Mouse (Mus musculus) stomach, embryonic 14.5 days (tissue): ENCODE data around the gene Pou2f3. TPM values are rescaled to one million over a fixed set of nuclear protein-coding genes. Genes with fewer than 3 reads are reported as not detected.

ENCODE experiments used
- ATAC-seq: fragments of 200-750 bp; cut with Nextera tagmentation; 2 replicates; pipeline ENCODE4 v1.8.0; 2017; ENCODE audit warnings: low read depth, moderate TSS enrichment; ENCODE audit not compliant: insufficient number of reproducible peaks, insufficient read depth, low FRiP score
- H3K27ac ChIP-seq: fragments of 300-500 bp; sonication (generic); 2 replicates; pipeline ENCODE4 v1.5.1; 2014; ENCODE audit warnings: mild to moderate bottlenecking, low read length, moderate library complexity, mixed read lengths
- H3K27me3 ChIP-seq: fragments of 300-500 bp; sonication (generic); 2 replicates; pipeline ENCODE4 v1.6.1; 2014; ENCODE audit warnings: low read length, control low read depth, mixed read lengths; ENCODE audit not compliant: control insufficient read depth, insufficient read depth
- H3K36me3 ChIP-seq: fragments of 300-500 bp; sonication (generic); 2 replicates; pipeline ENCODE4 v1.6.1; 2014; ENCODE audit warnings: mild to moderate bottlenecking, control low read depth, low read length, moderate library complexity, mixed read lengths; ENCODE audit not compliant: control insufficient read depth, insufficient read depth
- H3K4me1 ChIP-seq: fragments of 300-500 bp; sonication (generic); 2 replicates; pipeline ENCODE4 v1.6.1; 2014; ENCODE audit warnings: low read length, control low read depth, mixed read lengths; ENCODE audit not compliant: control insufficient read depth, insufficient read depth
- H3K4me2 ChIP-seq: fragments of 300-500 bp; sonication (generic); replicated peaks from 2 replicates; pipeline ENCODE4 v1.6.1; 2014; ENCODE audit warnings: low read depth, low read length, control low read depth
- H3K4me3 ChIP-seq: fragments of 300-500 bp; sonication (generic); 2 replicates; pipeline ENCODE4 v1.5.1; 2014; ENCODE audit warnings: low read depth, low read length, control low read depth
- H3K9ac ChIP-seq: fragments of 300-500 bp; sonication (generic); replicated peaks from 2 replicates; pipeline ENCODE4 v1.6.1; 2014; ENCODE audit warnings: low read depth, mild to moderate bottlenecking, control low read depth, low read length, moderate library complexity, mixed read lengths
- H3K9me3 ChIP-seq: fragments of 300-500 bp; sonication (generic); 2 replicates; pipeline ENCODE4 v1.6.1; 2016; ENCODE audit warnings: low read depth, low read length, control low read depth; ENCODE audit not compliant: control insufficient read depth
- WGBS: fragments of 180-500 bp; shearing (Covaris S2); extraction: QIAGEN DNeasy Blood & Tissue Kit; methylation state at CpG from one replicate; pipeline ENCODE4 v1.1.7; 2014; 5-methylcytosine and 5-hydroxymethylcytosine counted together
- polyA plus RNA-seq: library from polyadenylated mRNA; unstranded; fragments of >200 nt; fragmentation: Nextera tagmentation; extraction: Ambion mirVana; gene quantifications from 2 replicates; pipeline ENCODE4 v1.2.1, GENCODE M21; 2014

Gene Pou2f3
- polyA plus RNA-seq, 1 experiment from 2014 or later: 0.27 TPM

- Histone ChIP-seq H3K27ac (no peak overlapping the region), H3K4me1 (peaks cover 18% of the 10 kb centered on the region; the same call in 1 of the 2 replicates), H3K27me3 (no peaks in the 10 kb centered on the region), H3K9ac (no peak overlapping the region), H3K36me3 (no peaks in the 10 kb centered on the region), H3K9me3 (no peaks in the 10 kb centered on the region), H3K4me3 (no peak overlapping the region), H3K4me2 (no peak overlapping the region)
- no peak for ATAC-seq
- WGBS: 57% methylated on average over 7 of the region's 7 CpGs
Observed at GRCm38 (mm10) chr9:43084496-43085362, 125.4 kb downstream of the Pou2f3 start.

DNA sequence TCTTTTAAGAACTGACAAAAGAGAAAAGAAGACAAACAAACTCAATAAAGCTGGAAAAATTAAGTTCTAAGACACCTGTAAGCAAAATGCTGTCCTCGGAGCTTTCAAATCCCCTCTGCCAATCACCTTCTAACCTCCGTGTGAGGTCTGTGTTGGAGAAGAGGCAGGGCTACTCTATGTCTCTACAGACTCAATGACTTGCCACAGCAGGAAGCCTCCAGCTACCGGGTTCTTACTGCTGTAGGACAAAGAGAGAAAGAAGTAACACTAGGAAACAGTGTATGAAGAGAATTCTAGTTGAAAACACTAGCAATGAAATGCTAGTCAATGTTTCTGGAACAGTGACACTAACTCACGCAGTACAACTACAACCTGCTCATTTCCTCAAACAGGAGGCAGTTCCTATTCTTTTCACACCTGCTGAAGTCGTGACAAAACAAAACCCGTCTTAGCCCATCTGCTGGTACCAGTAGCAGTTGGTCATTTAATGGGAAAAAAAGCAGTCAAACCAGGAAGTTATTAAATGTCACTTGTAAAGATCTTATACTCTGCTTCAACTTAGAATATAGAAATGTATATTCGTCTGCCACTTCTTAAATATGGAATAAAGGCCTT is 126.6 kb downstream of the Pou2f3 start:
- Histone ChIP-seq H3K9ac (no peak overlapping the region), H3K27me3 (no peaks in the 10 kb centered on the region), H3K4me2 (no peak overlapping the region), H3K27ac (no peak overlapping the region), H3K4me1 (peaks cover 18% of the 10 kb centered on the region; the same call in 1 of the 2 replicates), H3K9me3 (no peaks in the 10 kb centered on the region), H3K4me3 (no peak overlapping the region), H3K36me3 (no peaks in the 10 kb centered on the region)
- no peak for ATAC-seq
- 62% methylated on average over 7 of the region's 7 CpGs for WGBS

DNA sequence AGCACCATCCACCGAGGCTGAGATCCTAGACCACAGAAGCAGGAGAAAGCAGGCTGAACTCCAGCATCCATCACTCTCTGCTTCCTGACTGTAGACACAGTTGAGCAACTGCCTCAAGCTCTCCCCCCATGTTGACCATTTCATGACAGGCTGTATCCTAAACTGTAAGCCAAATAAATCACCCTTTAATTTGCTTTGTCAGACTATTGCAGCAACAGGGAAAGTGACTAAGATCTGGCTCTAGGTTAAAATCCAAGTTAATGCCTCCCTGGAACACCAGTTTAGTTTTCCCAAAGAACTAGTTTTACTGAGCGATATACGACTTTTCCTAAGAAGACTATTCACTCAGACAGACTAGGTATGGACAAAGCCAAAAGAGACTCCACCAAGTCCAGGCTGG is 131.5 kb downstream of the Pou2f3 start:
- Histone ChIP-seq H3K27me3 (no peaks in the 10 kb centered on the region), H3K9ac (no peak overlapping the region), H3K27ac (no peak overlapping the region), H3K4me3 (no peak overlapping the region), H3K9me3 (no peaks in the 10 kb centered on the region), H3K36me3 (no peaks in the 10 kb centered on the region), H3K4me2 (no peak overlapping the region), H3K4me1 (peaks cover 9% of the 10 kb centered on the region; the same call in 1 of the 2 replicates)
- 87% methylated on average over 3 of the region's 3 CpGs for WGBS
- ATAC-seq: no peak

DNA sequence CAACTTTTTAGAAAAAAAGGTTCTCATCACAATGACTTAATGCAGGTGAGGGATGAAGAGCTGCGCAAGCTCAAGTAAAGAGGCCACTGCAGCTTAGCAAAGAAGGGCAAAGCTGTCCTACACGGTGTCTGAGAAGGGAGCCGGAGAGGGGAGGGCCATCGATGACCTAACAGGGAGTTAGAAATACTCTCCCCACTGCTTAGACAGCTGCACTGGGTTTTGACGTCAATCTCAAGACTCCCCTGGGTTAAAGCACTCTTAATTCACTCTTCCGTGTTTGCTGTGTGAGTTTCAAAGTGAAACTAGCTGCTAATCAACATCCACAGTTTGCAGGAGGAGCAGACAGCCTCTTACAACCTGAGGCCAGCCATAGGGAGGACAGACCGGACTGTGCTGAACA is 134.0 kb downstream of the Pou2f3 start:
- Histone ChIP-seq H3K27me3 (no peaks in the 10 kb centered on the region), H3K4me1 (peaks cover 11% of the 10 kb centered on the region), H3K9me3 (no peaks in the 10 kb centered on the region), H3K4me2 (no peak overlapping the region), H3K36me3 (no peaks in the 10 kb centered on the region), H3K4me3 (no peak overlapping the region), H3K27ac (no peak overlapping the region), H3K9ac (no peak overlapping the region)
- 69% methylated on average over 7 of the region's 7 CpGs for WGBS
- no peak for ATAC-seq

GRCm38 (mm10) chr9:43074611-43075010 is 135.6 kb downstream of the Pou2f3 start:
- no peaks in the 10 kb centered on the region for H3K27me3 ChIP-seq
- H3K9me3 ChIP-seq: no peaks in the 10 kb centered on the region
- 92% methylated on average over 1 of the region's 1 CpGs for WGBS
- no peak overlapping the region for H3K4me3 ChIP-seq
- H3K9ac ChIP-seq: no peak overlapping the region
- ATAC-seq: no peak
- H3K36me3 ChIP-seq: no peaks in the 10 kb centered on the region
- H3K27ac ChIP-seq: no peak overlapping the region
- H3K4me2 ChIP-seq: no peak overlapping the region
- H3K4me1 ChIP-seq: peaks cover 13% of the 10 kb centered on the region

Other genes starting within 250 kb of the Pou2f3 start
- 27.1 and 30.3 TPM in 2 replicates for gene Arhgef12, start 103.1 kb downstream of the Pou2f3 start, polyA plus RNA-seq
- gene Tmem136, start 93.8 kb downstream of the Pou2f3 start, polyA plus RNA-seq: 4.7 and 5.5 TPM in 2 replicates
- 92.9 and 99.3 TPM in 2 replicates for gene Oaf, start 29.5 kb upstream of the Pou2f3 start, polyA plus RNA-seq
- gene Trim29, start 100.5 kb upstream of the Pou2f3 start, polyA plus RNA-seq: 24.6 and 27.9 TPM in 2 replicates